8 mouse cellular contexts compared by ENCODE assay signal in genomic region chr5:27995186-27995585, GRCm38 (mm10).
DNase-seq lines count a peak whose midpoint lies in the region; ATAC-seq and TF ChIP-seq lines count a peak whose summit lies in the region.

No protein-coding gene starts in this region.

- H3K4me1 ChIP-seq in intestine, postnatal 0 days (replicated peaks; ENCODE audit: control insufficient read depth, insufficient read depth, low read length): no peaks in the 10 kb centered on the region
- no peaks in the 10 kb centered on the region for H3K4me1 ChIP-seq in limb, embryonic 11.5 days (ENCODE audit: control insufficient read depth, insufficient read depth, low read length)

- no peak overlapping the region for H3K4me3 ChIP-seq in intestine, postnatal 0 days (ENCODE audit: low read depth, low read length)
- H3K4me3 ChIP-seq in limb, embryonic 11.5 days (ENCODE audit: low read depth, low read length): no peak overlapping the region

- H3K27ac ChIP-seq in intestine, postnatal 0 days (ENCODE audit: low read depth, low read length): no peak overlapping the region
- no peak overlapping the region for H3K27ac ChIP-seq in limb, embryonic 11.5 days (replicated peaks; ENCODE audit: low read depth, low read length)

- H3K4me2 ChIP-seq in intestine, postnatal 0 days (replicated peaks; ENCODE audit: low read depth): no peak overlapping the region
- H3K4me2 ChIP-seq in limb, embryonic 11.5 days (ENCODE audit: low read depth, severe bottlenecking): no peak overlapping the region

- WGBS in intestine, postnatal 0 days: 4% methylated on average over 2 of the region's 2 CpGs
- 15% methylated on average over 2 of the region's 2 CpGs for WGBS in limb, embryonic 11.5 days

- ATAC-seq in intestine, postnatal 0 days: no peak
- 0 out of 2 replicates have a peak, but pooled peaks have one; percentile 26 for ATAC-seq in limb, embryonic 11.5 days (ENCODE audit: insufficient number of reproducible peaks, low FRiP score, low TSS enrichment, low read depth)

- DNase-seq in 3134 (ENCODE audit: extremely low read depth, insufficient read length, low spot score): peak; percentile 15
- peak; percentile 68 for DNase-seq in MN1 (ENCODE audit: low spot score)
- peak; percentile 81 for DNase-seq in cerebellum, adult 8-10 months
- peak; percentile 53 for DNase-seq in forelimb bud, embryonic 11.5 days (ENCODE audit: low read depth, low spot score)
- peak; percentile 86 for DNase-seq in limb, embryonic 11.5 days (ENCODE audit: low spot score)
- DNase-seq in ovary, adult 18-20 months (ENCODE audit: low spot score): peak; percentile 17
- peak; percentile 57 for DNase-seq in thymus, postnatal 0 days (ENCODE audit: low spot score)

- peak; percentile 97 for TF ChIP-seq CTCF in intestine, postnatal 0 days (IDR thresholded peaks at IDR 0.05; ENCODE audit: low read depth)

- H3K9ac ChIP-seq in intestine, postnatal 0 days (ENCODE audit: low read depth, low read length): no peak overlapping the region
- no peak overlapping the region for H3K9ac ChIP-seq in limb, embryonic 11.5 days (ENCODE audit: low read length)

- no peaks in the 10 kb centered on the region for H3K36me3 ChIP-seq in intestine, postnatal 0 days (ENCODE audit: control insufficient read depth, insufficient read depth)
- H3K36me3 ChIP-seq in limb, embryonic 11.5 days (ENCODE audit: control insufficient read depth, insufficient read depth, low read length): no peaks in the 10 kb centered on the region

- no peaks in the 10 kb centered on the region for H3K9me3 ChIP-seq in intestine, postnatal 0 days (ENCODE audit: control insufficient read depth)
- H3K9me3 ChIP-seq in limb, embryonic 11.5 days (ENCODE audit: control insufficient read depth, low read length): no peaks in the 10 kb centered on the region

- H3K27me3 ChIP-seq in intestine, postnatal 0 days (replicated peaks; ENCODE audit: control insufficient read depth, insufficient read depth, low read length): no peaks in the 10 kb centered on the region
- H3K27me3 ChIP-seq in limb, embryonic 11.5 days (ENCODE audit: control insufficient read depth, insufficient read depth, low read length): no peaks in the 10 kb centered on the region

Comparison
In these comparisons a context has a peak if more than half of its experiments do, and no peak if none do; other contexts are left out.
1. DNase-seq: peak in every context shown above with its lines; median percentile 86 in limb, embryonic 11.5 days; 81 in cerebellum, adult 8-10 months; 68 in MN1; 57 in thymus, postnatal 0 days; 53 in forelimb bud, embryonic 11.5 days; 17 in ovary, adult 18-20 months; 15 in 3134.